Mouse (Mus musculus) E14TG2a.4 (cell line): ENCODE results near the gene Plcb4.

Source experiments
- H3K27me3 ChIP-seq: 2 replicates; pipeline ENCODE4 v1.6.1; 2014; ENCODE audit warnings: low read length, control low read depth; ENCODE audit not compliant: insufficient read depth
- H3K36me3 ChIP-seq: 2 replicates; pipeline ENCODE4 v1.6.1; 2014; ENCODE audit warnings: low read length, control low read depth; ENCODE audit not compliant: insufficient read depth
- H3K4me1 ChIP-seq: replicated peaks from 2 replicates; pipeline ENCODE4 v1.6.1; 2014; ENCODE audit warnings: low read depth, low read length, control low read depth
- H3K4me3 ChIP-seq: replicated peaks from 2 replicates; pipeline ENCODE4 v1.5.1; 2014; ENCODE audit warnings: mild to moderate bottlenecking, low read length
- H3K9me3 ChIP-seq: 2 replicates; pipeline ENCODE4 v1.6.1; 2014; ENCODE audit warnings: low read length, control low read depth
- CTCF ChIP-seq: conservative IDR thresholded peaks from 2 replicates; pipeline ENCODE4 v1.5.1; 2014; ENCODE audit warnings: low read length
- NANOG ChIP-seq: IDR thresholded peaks from 2 replicates; pipeline ENCODE4 v1.6.1; 2014; ENCODE audit warnings: borderline replicate concordance, low read length, mixed read lengths
- POU5F1 ChIP-seq: IDR thresholded peaks from 2 replicates; pipeline ENCODE4 v1.6.1; 2014; ENCODE audit warnings: low read length, borderline replicate concordance

The Plcb4 gene

DNA sequence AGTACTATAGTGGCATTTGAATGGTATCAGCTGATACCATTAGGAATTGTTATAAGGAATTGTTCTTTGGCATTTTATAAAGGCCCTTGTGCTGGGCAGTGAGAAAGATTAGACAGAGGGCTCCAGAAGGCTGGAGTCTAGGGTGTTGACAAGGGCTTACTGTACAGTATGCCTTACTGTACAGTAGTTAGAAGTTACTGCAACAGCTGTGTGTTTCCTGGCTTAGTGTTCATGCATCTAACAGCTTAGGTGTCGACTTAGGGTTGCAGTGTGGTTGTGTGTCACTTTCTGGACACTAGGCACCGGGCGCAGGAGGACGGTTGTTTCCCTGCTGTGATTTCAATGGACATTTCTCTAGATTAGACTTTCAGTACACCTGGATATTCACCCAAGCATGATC is 57.4 kb downstream of the Plcb4 start:
- Histone ChIP-seq H3K36me3 (no peaks in the 10 kb centered on the region), H3K4me3 (no peak overlapping the region), H3K27me3 (no peaks in the 10 kb centered on the region), H3K9me3 (no peaks in the 10 kb centered on the region), H3K4me1 (peaks cover 35% of the 10 kb centered on the region)
- TF ChIP-seq POU5F1 (no peak), CTCF (no peak), NANOG (no peak)

DNA sequence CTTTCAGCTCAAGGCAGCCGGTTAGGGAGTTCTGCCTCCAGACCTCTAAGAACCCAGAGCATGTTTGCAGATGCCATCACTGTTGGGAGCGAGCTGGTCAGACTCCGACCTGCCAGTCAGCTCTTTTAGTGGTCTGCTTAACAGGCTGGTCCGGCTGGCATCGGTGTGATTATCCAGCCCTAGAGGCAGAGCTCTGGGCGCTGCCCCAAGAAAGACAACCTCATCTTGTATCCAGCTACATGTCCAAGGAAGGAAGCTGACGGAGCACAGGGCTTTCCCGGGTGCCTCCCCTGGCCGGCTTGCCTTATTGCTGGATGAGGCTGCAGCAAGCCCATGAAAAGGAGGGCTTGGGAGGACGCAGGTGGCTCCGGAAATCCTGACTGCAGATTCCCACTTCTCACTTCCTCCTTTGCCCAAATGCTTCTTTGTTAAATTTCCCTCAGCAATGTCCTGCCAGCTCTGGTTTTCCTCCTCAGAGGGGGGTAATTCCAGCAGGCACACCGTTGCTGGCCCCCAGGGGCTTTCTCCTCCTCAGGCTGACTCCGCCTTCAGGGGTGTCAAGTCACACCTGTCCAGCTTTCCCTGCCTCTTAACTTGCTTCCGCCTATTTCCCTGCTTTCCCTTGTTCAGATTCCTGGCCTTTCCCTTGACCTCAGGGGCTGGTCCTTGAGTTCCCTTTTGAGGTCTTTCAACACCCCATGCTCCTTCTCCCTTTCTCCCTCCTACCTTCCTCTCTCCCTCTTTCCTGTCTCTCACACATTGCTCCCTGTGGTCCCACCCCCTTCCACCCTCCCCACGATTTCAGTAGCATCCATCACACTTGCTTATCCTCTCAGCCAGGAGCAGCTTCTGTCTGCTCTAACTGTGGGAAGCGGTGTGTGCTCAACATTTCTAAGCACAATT is 58.7 kb downstream of the Plcb4 start:
- TF ChIP-seq POU5F1, result no peak
- TF ChIP-seq CTCF, result no peak
- no peak for TF ChIP-seq NANOG
- Histone ChIP-seq H3K4me1 (peaks cover 34% of the 10 kb centered on the region), H3K4me3 (peak overlapping the region; percentile 57), H3K9me3 (no peaks in the 10 kb centered on the region), H3K27me3 (no peaks in the 10 kb centered on the region), H3K36me3 (no peaks in the 10 kb centered on the region)

DNA sequence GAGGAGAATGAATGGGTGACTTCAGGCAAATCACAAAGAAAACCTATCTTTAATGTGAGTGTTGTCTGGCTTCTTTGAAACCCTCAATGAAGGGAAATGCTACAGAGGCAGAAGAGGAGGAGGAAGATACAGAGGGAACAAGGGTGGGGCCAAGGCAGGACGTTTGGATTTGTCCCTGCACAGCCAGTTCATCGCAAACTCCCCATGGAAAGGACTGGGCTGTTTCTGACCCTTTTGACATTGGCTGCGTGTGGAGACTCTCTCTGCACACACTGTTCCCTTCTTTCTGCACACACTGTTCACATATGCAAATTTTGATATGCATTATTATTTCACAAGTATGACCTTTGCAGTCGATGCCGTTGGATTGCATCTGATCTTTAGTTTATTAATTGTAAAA is 63.3 kb downstream of the Plcb4 start:
- H3K4me1 ChIP-seq, result peaks cover 31% of the 10 kb centered on the region
- H3K9me3 ChIP-seq, result no peaks in the 10 kb centered on the region
- no peaks in the 10 kb centered on the region for H3K27me3 ChIP-seq
- no peaks in the 10 kb centered on the region for H3K36me3 ChIP-seq
- no peak for TF ChIP-seq CTCF
- TF ChIP-seq NANOG, result no peak
- no peak for TF ChIP-seq POU5F1
- H3K4me3 ChIP-seq, result no peak overlapping the region

DNA sequence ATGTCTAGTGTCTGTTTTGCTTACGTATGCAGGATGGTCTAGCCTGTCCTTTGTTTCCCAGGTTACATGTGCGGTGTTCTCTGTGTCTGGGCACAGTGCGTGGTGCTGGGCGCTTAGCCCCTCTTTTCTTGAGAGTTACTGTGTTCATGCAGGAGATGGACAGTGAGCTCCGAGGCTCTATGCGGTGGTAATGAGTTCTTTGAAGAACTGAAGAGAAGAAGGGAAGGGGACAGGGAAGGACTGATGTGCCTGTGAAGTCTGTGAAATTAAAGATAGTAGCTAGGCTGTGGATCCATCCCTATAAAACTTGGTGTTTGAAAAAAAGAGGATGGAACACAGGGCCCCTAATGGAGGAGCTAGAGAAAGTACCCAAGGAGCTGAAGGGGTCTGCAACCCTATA is 64.6 kb downstream of the Plcb4 start:
- H3K4me3 ChIP-seq, result no peak overlapping the region
- no peaks in the 10 kb centered on the region for H3K9me3 ChIP-seq
- H3K4me1 ChIP-seq, result peaks cover 18% of the 10 kb centered on the region
- H3K36me3 ChIP-seq, result no peaks in the 10 kb centered on the region
- no peaks in the 10 kb centered on the region for H3K27me3 ChIP-seq
- no peak for TF ChIP-seq NANOG
- no peak for TF ChIP-seq CTCF
- TF ChIP-seq POU5F1, result no peak

DNA sequence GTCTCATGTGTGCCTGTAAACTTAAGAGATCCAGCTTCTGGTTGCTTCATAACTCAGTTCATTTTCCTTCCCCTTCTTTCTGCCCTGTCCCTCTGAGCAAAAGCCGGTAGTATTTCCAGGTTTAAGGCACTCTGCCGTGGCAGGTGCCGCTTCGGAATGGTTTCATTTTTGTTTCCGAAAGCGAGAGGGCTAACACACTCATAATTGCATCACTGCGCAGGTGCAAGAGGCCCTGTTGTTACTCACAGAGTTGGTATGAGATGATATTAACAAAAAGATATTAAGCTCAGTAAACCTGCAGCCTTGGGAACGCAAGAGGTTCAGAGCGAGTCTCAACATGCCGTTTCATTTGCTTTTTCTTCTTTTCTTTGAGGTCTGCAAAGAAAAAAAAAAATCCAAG is 65.7 kb downstream of the Plcb4 start:
- H3K4me3 ChIP-seq, result no peak overlapping the region
- H3K27me3 ChIP-seq, result no peaks in the 10 kb centered on the region
- H3K4me1 ChIP-seq, result peaks cover 17% of the 10 kb centered on the region
- TF ChIP-seq CTCF (no peak), NANOG (no peak), POU5F1 (no peak)
- no peaks in the 10 kb centered on the region for H3K36me3 ChIP-seq
- H3K9me3 ChIP-seq, result no peaks in the 10 kb centered on the region

DNA sequence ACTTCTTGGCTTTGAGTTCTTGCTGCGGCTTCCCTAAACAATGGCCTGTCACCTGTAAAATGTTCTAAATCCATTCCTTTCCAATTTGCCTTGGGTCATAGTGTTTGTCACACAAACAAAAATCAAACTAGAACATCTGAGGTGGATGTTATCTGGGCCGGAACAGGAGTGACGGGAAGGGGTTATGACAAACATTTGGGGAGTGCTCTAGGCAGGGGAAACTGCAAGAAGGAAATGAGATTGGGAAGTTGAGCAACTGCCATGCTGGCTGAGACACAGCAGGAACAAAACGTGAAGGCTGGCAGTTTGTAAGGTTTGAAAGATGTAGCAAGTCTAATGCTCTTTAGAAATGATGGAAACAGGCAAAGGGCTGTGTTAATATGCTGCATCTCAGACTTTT is 66.6 kb downstream of the Plcb4 start:
- no peaks in the 10 kb centered on the region for H3K27me3 ChIP-seq
- H3K4me3 ChIP-seq, result no peak overlapping the region
- H3K36me3 ChIP-seq, result no peaks in the 10 kb centered on the region
- peaks cover 19% of the 10 kb centered on the region for H3K4me1 ChIP-seq
- TF ChIP-seq NANOG (no peak), CTCF (no peak), POU5F1 (no peak)
- no peaks in the 10 kb centered on the region for H3K9me3 ChIP-seq

DNA sequence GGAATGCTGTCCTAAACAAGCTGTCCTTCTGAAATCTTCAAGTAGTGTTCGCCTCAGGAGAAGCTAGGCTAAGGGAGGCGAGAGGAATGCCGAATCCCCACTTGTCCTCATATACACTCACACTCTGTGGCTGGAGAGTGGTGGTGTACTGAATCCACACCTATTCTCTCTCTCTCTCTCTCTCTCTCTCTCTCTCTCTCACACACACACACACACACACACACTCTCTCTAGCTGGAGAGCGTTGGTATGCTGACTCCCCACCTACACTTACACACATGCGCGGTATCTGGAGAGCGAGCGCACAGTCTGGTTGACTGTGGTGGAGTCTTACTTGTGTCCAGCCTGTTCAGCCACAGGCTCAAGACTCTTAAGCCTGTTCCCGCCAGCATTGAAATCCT is 68.3 kb downstream of the Plcb4 start:
- H3K9me3 ChIP-seq, result no peaks in the 10 kb centered on the region
- H3K27me3 ChIP-seq, result no peaks in the 10 kb centered on the region
- peaks cover 29% of the 10 kb centered on the region for H3K4me1 ChIP-seq
- no peaks in the 10 kb centered on the region for H3K36me3 ChIP-seq
- TF ChIP-seq POU5F1 (no peak), CTCF (no peak), NANOG (no peak)
- H3K4me3 ChIP-seq, result no peak overlapping the region

DNA sequence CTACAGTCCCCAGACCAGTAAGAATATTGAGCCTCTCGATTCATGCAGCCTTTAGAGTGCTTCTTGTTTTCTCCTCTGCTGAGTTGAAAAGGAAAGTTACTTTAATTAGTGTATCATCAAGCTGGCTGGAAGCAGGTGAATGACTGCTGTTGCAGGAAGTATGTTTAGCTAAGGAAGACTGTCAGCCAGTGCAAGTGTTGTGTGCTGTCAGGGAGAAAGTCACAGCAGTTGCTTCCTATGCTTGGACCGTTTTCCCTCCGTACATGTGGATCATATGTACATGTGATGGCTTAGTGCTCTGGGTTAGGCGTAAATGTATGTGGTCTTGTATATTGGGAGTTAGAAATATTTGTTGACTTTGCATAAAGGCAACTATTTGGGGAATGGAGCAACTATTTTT is 69.1 kb downstream of the Plcb4 start:
- Histone ChIP-seq H3K36me3 (no peaks in the 10 kb centered on the region), H3K27me3 (no peaks in the 10 kb centered on the region), H3K9me3 (no peaks in the 10 kb centered on the region), H3K4me3 (no peak overlapping the region), H3K4me1 (peaks cover 29% of the 10 kb centered on the region)
- no peak for TF ChIP-seq POU5F1
- no peak for TF ChIP-seq CTCF
- no peak for TF ChIP-seq NANOG

DNA sequence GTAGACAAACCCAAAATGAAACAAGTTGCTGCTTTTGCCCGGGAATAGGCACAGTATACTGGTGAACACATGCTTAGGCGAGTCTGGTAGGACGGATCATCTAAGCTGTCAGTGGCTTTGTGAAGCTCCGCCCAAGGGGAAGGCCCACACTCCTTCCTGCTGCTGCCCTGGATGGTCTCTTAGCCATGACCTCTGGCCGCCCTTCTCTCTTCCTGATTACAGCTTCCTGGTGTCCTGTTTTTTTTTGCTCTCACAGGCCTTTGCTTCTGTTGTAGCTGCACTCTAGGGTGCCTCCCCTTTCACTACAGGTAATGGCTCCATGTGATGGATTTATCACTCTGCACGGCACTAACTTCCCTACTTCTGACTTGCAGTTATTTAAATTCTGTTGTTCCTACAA is 72.8 kb downstream of the Plcb4 start:
- Histone ChIP-seq H3K9me3 (no peaks in the 10 kb centered on the region), H3K36me3 (no peaks in the 10 kb centered on the region), H3K27me3 (no peaks in the 10 kb centered on the region), H3K4me1 (peaks cover 45% of the 10 kb centered on the region), H3K4me3 (no peak overlapping the region)
- TF ChIP-seq POU5F1 (no peak), CTCF (no peak), NANOG (no peak)
